Mouse (Mus musculus) cerebellum, adult 2 months (tissue): ENCODE measurements around the gene Fam208b. TPM values are rescaled to one million over a fixed set of nuclear protein-coding genes. Genes with fewer than 3 reads are reported as not detected.
"Not testable (repeated sequence)": the region's sequence is repeated elsewhere in the genome, so short reads cannot be mapped to it uniquely, and the experiment has no call there.

Experiments
- DNase-seq, 2 experiments: peaks; one replicate each; pipeline ENCODE4 v3.0.0; 2021
- H3K27ac ChIP-seq: fragments of 200-500 bp; 2 replicates; pipeline ENCODE4 v1.5.1; 2012; ENCODE audit warnings: low read length, control low read depth, inconsistent platforms; ENCODE audit not compliant: insufficient read depth
- H3K27me3 ChIP-seq: fragments of 200-500 bp; 2 replicates; pipeline ENCODE4 v1.6.1; 2012; ENCODE audit warnings: inconsistent platforms, mild to moderate bottlenecking, low read length, moderate library complexity; ENCODE audit not compliant: control insufficient read depth, insufficient read depth
- H3K4me1 ChIP-seq: fragments of 200-500 bp; 2 replicates; pipeline ENCODE4 v1.6.1; 2011; ENCODE audit warnings: low read length; ENCODE audit not compliant: control insufficient read depth, insufficient read depth
- H3K4me3 ChIP-seq: fragments of 200-500 bp; replicated peaks from 2 replicates; pipeline ENCODE3; 2011; ENCODE audit warnings: mild to moderate bottlenecking, low read depth, low read length, control low read depth; ENCODE audit not compliant: insufficient read depth
- CTCF ChIP-seq: fragments of 200-500 bp; IDR thresholded peaks from 2 replicates; pipeline ENCODE4 v1.5.1; 2011; ENCODE audit warnings: low read depth, mild to moderate bottlenecking, control low read depth, low read length, moderate library complexity, borderline replicate concordance; ENCODE audit not compliant: insufficient read depth
- POLR2A ChIP-seq: fragments of 200-500 bp; IDR thresholded peaks from 2 replicates; pipeline ENCODE4 v1.6.1; 2011; ENCODE audit warnings: low read length, control low read depth, borderline replicate concordance; ENCODE audit not compliant: insufficient read depth
- WGBS: fragments of 180-500 bp; shearing (Covaris S2); methylation state at CpG from one replicate; pipeline ENCODE4 v1.1.7; 2018; 5-methylcytosine and 5-hydroxymethylcytosine counted together
- polyA plus RNA-seq: library from polyadenylated mRNA; depleted of rRNA; stranded (reverse); fragments of >200 nt; gene quantifications from 2 replicates; pipeline ENCODE4 v1.2.3, GENCODE M21; 2012; rRNA removed

The Fam208b gene
- polyA plus RNA-seq, 1 experiment: 12.4 TPM

GRCm38 (mm10) chr13:3525611-3526051, 85.3 kb downstream of the Fam208b start:
- no peak overlapping the region for H3K27ac ChIP-seq
- no peak for DNase-seq
- 9% methylated on average over 4 of the region's 4 CpGs for WGBS

GRCm38 (mm10) chr13:3523946-3524345, 87.0 kb downstream of the Fam208b start:
- WGBS: 65% methylated on average over 1 of the region's 1 CpGs
- TF ChIP-seq POLR2A (no peak), CTCF (no peak)

More at GRCm38 (mm10) chr13:3525611-3526051, 85.3 kb downstream of the Fam208b start:
- TF ChIP-seq POLR2A: no peak
- H3K4me3 ChIP-seq: no peak overlapping the region
- no peaks in the 10 kb centered on the region for H3K27me3 ChIP-seq
- H3K4me1 ChIP-seq: peaks cover 6% of the 10 kb centered on the region

GRCm38 (mm10) chr13:3523459-3523858, 87.4 kb downstream of the Fam208b start:
- Histone ChIP-seq H3K27me3 (no peaks in the 10 kb centered on the region), H3K27ac (no peak overlapping the region)

More at GRCm38 (mm10) chr13:3523946-3524345, 87.0 kb downstream of the Fam208b start:
- Histone ChIP-seq H3K4me1 (peaks cover 6% of the 10 kb centered on the region), H3K4me3 (no peak overlapping the region), H3K27ac (no peak overlapping the region), H3K27me3 (no peaks in the 10 kb centered on the region)
- DNase-seq: no peak

GRCm38 (mm10) chr13:3519994-3520393, 90.9 kb downstream of the Fam208b start:
- H3K27ac ChIP-seq, DNase-seq, H3K27me3 ChIP-seq, H3K4me1 ChIP-seq, H3K4me3 ChIP-seq: not testable (repeated sequence)
- 45% methylated on average over 1 of the region's 1 CpGs for WGBS

More at GRCm38 (mm10) chr13:3523459-3523858, 87.4 kb downstream of the Fam208b start:
- no peak for TF ChIP-seq CTCF
- no peak for TF ChIP-seq POLR2A
- Histone ChIP-seq H3K4me1 (peaks cover 6% of the 10 kb centered on the region), H3K4me3 (no peak overlapping the region)
- WGBS: 4% methylated on average over 6 of the region's 6 CpGs
- no peak for DNase-seq

DNA sequence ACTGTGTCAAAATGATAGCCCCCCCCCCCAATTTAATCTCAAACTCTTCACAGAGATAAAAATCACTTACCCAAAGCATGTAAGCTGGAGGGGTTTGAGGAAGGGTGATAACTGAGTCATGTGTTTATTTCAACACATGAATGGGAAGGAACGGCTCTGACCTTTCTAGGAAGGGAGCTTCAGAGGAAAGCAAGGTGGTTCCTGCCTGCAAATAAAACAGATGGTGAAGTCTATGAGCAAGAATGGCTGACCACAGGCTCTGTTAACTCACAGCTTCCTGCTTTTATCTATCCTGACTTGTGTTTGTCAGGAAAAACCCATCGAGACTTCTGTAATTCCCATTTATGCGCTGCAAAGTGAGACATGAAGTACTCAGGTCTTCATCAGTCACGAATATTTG, 91.6 kb downstream of the Fam208b start:
- H3K27me3 ChIP-seq, H3K27ac ChIP-seq, DNase-seq, H3K4me3 ChIP-seq, H3K4me1 ChIP-seq: not testable (repeated sequence)
- WGBS: 77% methylated on average over 4 of the region's 4 CpGs

Other genes with a start within 250 kb of the Fam208b start
- 234 and 245 TPM in 2 replicates for gene Gdi2, start 73.0 kb downstream of the Fam208b start, polyA plus RNA-seq
- 52.8 and 53.1 TPM in 2 replicates for gene Asb13, start 22.9 kb upstream of the Fam208b start, polyA plus RNA-seq
- gene Calml3, start 193.2 kb upstream of the Fam208b start, polyA plus RNA-seq: not detected in 2 replicates
- not detected in 2 replicates for gene Calm4, start 226.6 kb upstream of the Fam208b start, polyA plus RNA-seq
- not detected in 2 replicates for gene Calm5, start 243.1 kb upstream of the Fam208b start, polyA plus RNA-seq